Comparison of ENCODE assay signal across 28 mouse cellular contexts in the genomic region with DNA sequence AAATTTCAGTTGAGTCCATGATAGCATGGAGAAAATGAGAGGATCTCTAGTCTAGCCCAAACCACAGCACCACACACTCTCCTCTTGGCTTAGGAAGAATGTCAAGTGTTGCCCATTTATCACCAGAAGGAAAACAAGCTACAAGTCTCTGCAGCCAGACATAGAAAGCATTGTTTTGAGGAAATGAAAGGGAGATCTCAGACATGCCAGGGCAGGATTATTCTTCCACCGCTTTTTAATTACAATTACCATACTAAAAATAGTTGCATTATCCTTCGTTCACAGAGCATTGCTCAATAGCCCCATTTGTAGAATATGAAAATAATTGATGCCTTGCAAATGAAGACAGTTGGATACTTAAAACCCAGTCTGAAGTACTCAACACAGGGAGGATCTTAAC. TPM values are rescaled to one million over a fixed set of nuclear protein-coding genes. Genes with fewer than 3 reads are reported as not detected.
DNase-seq lines count a peak whose midpoint lies in the region; ATAC-seq and TF ChIP-seq lines count a peak whose summit lies in the region.
"Had no signal": no experiment of that assay in that cellular context is flagged by ENCODE, and none has a peak within 500 bp of the region (broad histone marks: within the 10 kb centered on the region; RNA-seq: fewer than 3 reads in every experiment).

No protein-coding gene starts in this region.

- H3K27ac ChIP-seq in embryonic fibroblast, embryonic 13.5 days (ENCODE audit: insufficient read depth, low read length): 0 out of 2 replicates have a peak overlapping the region, but pooled peaks have one; percentile 28
- peak overlapping the region; percentile 21 for H3K27ac ChIP-seq in macrophage
- no peak overlapping the region for H3K27ac ChIP-seq in forebrain, embryonic 16.5 days (ENCODE audit: low read length)
- H3K27ac ChIP-seq: embryonic facial prominence, embryonic 10.5 days; embryonic facial prominence, embryonic 13.5 days; forebrain, embryonic 12.5 days; forebrain, embryonic 15.5 days; heart, embryonic 13.5 days; hindbrain, embryonic 14.5 days; hindbrain, postnatal 0 days had no signal

- no peak overlapping the region for H3K4me2 ChIP-seq in forebrain, embryonic 16.5 days (ENCODE audit: low read length)
- H3K4me2 ChIP-seq: embryonic facial prominence, embryonic 13.5 days; forebrain, embryonic 12.5 days; forebrain, embryonic 15.5 days; heart, embryonic 13.5 days; hindbrain, embryonic 14.5 days had no signal

- no peak for ATAC-seq in forebrain, embryonic 16.5 days
- ATAC-seq: forebrain, embryonic 15.5 days; hindbrain, postnatal 0 days; inflammation-experienced regulatory T-cells, adult 6 months; intestine, embryonic 16.5 days; Patski had no signal

- 18% methylated on average over 2 of the region's 2 CpGs for WGBS in macrophage (ENCODE audit: missing documents)
- 20% methylated on average over 2 of the region's 2 CpGs for WGBS in forebrain, embryonic 16.5 days

- H3K27me3 ChIP-seq in forebrain, embryonic 16.5 days (replicated peaks; ENCODE audit: control insufficient read depth, insufficient read depth, low read length): no peaks in the 10 kb centered on the region
- H3K27me3 ChIP-seq: forebrain, embryonic 12.5 days; forebrain, embryonic 15.5 days; heart, embryonic 13.5 days; Patski had no signal

- H3K79me2 ChIP-seq in macrophage (ENCODE audit: inconsistent target): no peaks in the 10 kb centered on the region

- H3K9ac ChIP-seq in forebrain, embryonic 16.5 days (replicated peaks; ENCODE audit: low read depth, low read length): no peak overlapping the region
- H3K9ac ChIP-seq: embryonic facial prominence, embryonic 13.5 days; forebrain, embryonic 12.5 days; forebrain, embryonic 15.5 days; heart, embryonic 13.5 days; hindbrain, embryonic 14.5 days had no signal

- DNase-seq in Muller cell, postnatal 12 days (ENCODE audit: inconsistent ontology term): peak; percentile 94
- DNase-seq in layer of hippocampus, postnatal 14 days (ENCODE audit: low spot score in 2 of 2): no peak
- no peak for DNase-seq in adrenal gland, postnatal 10 days
- DNase-seq: adrenal gland, adult 8-10 months; adrenal gland, postnatal 36 days; cerebellum, adult 11 months; cerebellum, adult 2 months; cerebellum, adult 9-11 months; cerebellum, postnatal 25 days; gastrocnemius, postnatal 10 days; gastrocnemius, postnatal 36 days; heart, adult 18-20 months; heart, postnatal 14 days; heart, postnatal 4 days; kidney, adult 18-20 months had no signal

- TF ChIP-seq CTCF in embryonic fibroblast, embryonic 13.5 days (IDR thresholded peaks at IDR 0.05; ENCODE audit: borderline replicate concordance, insufficient read depth, low read length): no peak

- H3K36me3 ChIP-seq in macrophage (ENCODE audit: inconsistent target): no peaks in the 10 kb centered on the region
- no peaks in the 10 kb centered on the region for H3K36me3 ChIP-seq in forebrain, embryonic 16.5 days (ENCODE audit: control insufficient read depth, insufficient read depth)
- H3K36me3 ChIP-seq: embryonic facial prominence, embryonic 10.5 days; embryonic facial prominence, embryonic 13.5 days; forebrain, embryonic 12.5 days; forebrain, embryonic 15.5 days; heart, embryonic 13.5 days had no signal

- 0 out of 2 replicates have a peak, but pooled peaks cover 8% of the 10 kb centered on the region for H3K4me1 ChIP-seq in embryonic fibroblast, embryonic 13.5 days (ENCODE audit: control insufficient read depth, insufficient read depth, low read length)
- H3K4me1 ChIP-seq in forebrain, embryonic 16.5 days (replicated peaks; ENCODE audit: control insufficient read depth, insufficient read depth, low read length): peaks cover 2% of the 10 kb centered on the region; the same call in 1 of the 2 replicates
- H3K4me1 ChIP-seq: forebrain, embryonic 15.5 days had no signal

- no peak overlapping the region for H3K4me3 ChIP-seq in embryonic fibroblast, embryonic 13.5 days (ENCODE audit: insufficient read depth, low read length)
- H3K4me3 ChIP-seq in macrophage (ENCODE audit: inconsistent target): no peak overlapping the region
- no peak overlapping the region for H3K4me3 ChIP-seq in forebrain, embryonic 16.5 days (replicated peaks; ENCODE audit: low read length)
- H3K4me3 ChIP-seq: embryonic facial prominence, embryonic 10.5 days; embryonic facial prominence, embryonic 13.5 days; forebrain, embryonic 12.5 days; forebrain, embryonic 15.5 days; heart, embryonic 13.5 days had no signal

- H3K9me3 ChIP-seq in forebrain, embryonic 16.5 days (ENCODE audit: control insufficient read depth, low read length): no peaks in the 10 kb centered on the region; the same call in 1 of the 2 replicates
- H3K9me3 ChIP-seq: embryonic facial prominence, embryonic 10.5 days; embryonic facial prominence, embryonic 13.5 days; forebrain, embryonic 12.5 days; forebrain, embryonic 15.5 days had no signal

- no peak for TF ChIP-seq POLR2A in embryonic fibroblast, embryonic 13.5 days (IDR thresholded peaks at IDR 0.05; ENCODE audit: low read depth, low read length)

RNA-seq across cellular contexts. Expression of gene Arntl, which starts 12.0 kb away (rescaled TPM):
- polyA plus RNA-seq in embryonic fibroblast, embryonic 13.5 days (2011; ENCODE audit: insufficient read length, low read depth, missing spikeins): 24.4 and 27.8 TPM in 2 replicates
- 10 to 100 TPM in 17 of 26 experiments, 1 to 10 TPM in 9; 3.3 to 34.9 (median 19.9) TPM for total RNA-seq in macrophage (2018; cell fraction: chromatin; rRNA removed)
- total RNA-seq in macrophage (2018; cell fraction: cytosol; rRNA removed): 1 to 10 TPM; 1.3 to 7.4 (median 5.6) TPM
- 10 to 100 TPM in 15 of 26 experiments, 1 to 10 TPM in 11; 2.9 to 19.9 (median 11.8) TPM for total RNA-seq in macrophage (2018; cell fraction: nucleus; rRNA removed)
- polyA plus RNA-seq in macrophage (2018): 6.6 to 7.6 TPM (median 7.4 TPM) in 3 replicates
- total RNA-seq in layer of hippocampus, postnatal 14 days (2021): 10 to 100 TPM; 23.5 to 28.6 TPM
- total RNA-seq in adrenal gland, postnatal 10 days (2021): 10 to 100 TPM; 22.9 to 25.7 TPM
- polyA plus RNA-seq in forebrain, embryonic 16.5 days (2015; fragmentation: Nextera tagmentation; extraction: Ambion mirVana): 15.6 and 18.4 TPM in 2 replicates
